Mouse (Mus musculus): Measurements from ENCODE around the gene Mapt. TPM values are rescaled to one million over a fixed set of nuclear protein-coding genes. Genes with fewer than 3 reads are reported as not detected.
A peak's percentile ranks its signal among the peaks of the same experiment; 100 is the strongest.
"Not testable (repeated sequence)": the region's sequence is repeated elsewhere in the genome, so short reads cannot be mapped to it uniquely, and the experiment has no call there.

Mapt gene
- total and polyA plus RNA-seq, 3 experiments: 0.21 to 1.7 (median 0.64) TPM

- H3K4me2 ChIP-seq (ENCODE audit: insufficient read depth, low read depth, poor library complexity, severe bottlenecking); H3K4me1 ChIP-seq (ENCODE audit: control insufficient read depth in 1 of 2, insufficient read depth in 2 of 2); H3K27ac ChIP-seq (ENCODE audit: insufficient read depth, low read depth); H3K9me3 ChIP-seq (replicated peaks; ENCODE audit: low read length); H3K9ac ChIP-seq (ENCODE audit: insufficient read depth, low read depth); H3K4me3 ChIP-seq (replicated peaks in 1 of 3; ENCODE audit: low read depth in 2 of 3, low read length in 2 of 3, poor library complexity in 1 of 3); H3K36me3 ChIP-seq (replicated peaks in 1 of 2; ENCODE audit: control insufficient read depth in 1 of 2, insufficient read depth in 1 of 2, low read length in 1 of 2); H3K79me2 ChIP-seq (replicated peaks; ENCODE audit: control insufficient read depth, extremely low read depth, insufficient read depth, poor library complexity, severe bottlenecking); in situ Hi-C loops (cut with MboI; ENCODE audit: low pct_ligation_motif_present, low pct_unique_long_range_greater_than_20kb, low sequenced_read_pairs); DNase-seq (ENCODE audit: extremely low read depth); dilution Hi-C loops (cut with MboI; ENCODE audit: extremely low pct_ligation_motif_present, extremely low pct_unique_long_range_greater_than_20kb, low sequenced_read_pairs): not testable (repeated sequence)
- peak; percentile 60 for TF ChIP-seq ZNF384 (IDR thresholded peaks at IDR 0.05; ENCODE audit: low read depth, low read length)
- peaks cover 54% of the 10 kb centered on the region for H3K27me3 ChIP-seq (replicated peaks)
Measured at GRCm38 (mm10) chr11:104245478-104245877, 14.3 kb downstream of the Mapt start.

GRCm38 (mm10) chr11:104246171-104246694 is 15.0 kb downstream of the Mapt start:
- H3K36me3 ChIP-seq (replicated peaks in 1 of 2; ENCODE audit: control insufficient read depth in 1 of 2, insufficient read depth in 1 of 2, low read length in 1 of 2): no peaks in the 10 kb centered on the region
- H3K27ac ChIP-seq (ENCODE audit: insufficient read depth, low read depth): no peak overlapping the region
- no peaks in the 10 kb centered on the region for H3K9me3 ChIP-seq (replicated peaks; ENCODE audit: low read length)
- TF ChIP-seq PAX5 (IDR thresholded peaks at IDR 0.05; ENCODE audit: low read length) (no peak), TCF12 (IDR thresholded peaks at IDR 0.05; ENCODE audit: low read depth, low read length) (no peak), RAD21 (IDR thresholded peaks at IDR 0.05; ENCODE audit: low read depth, low read length) (no peak), CTCF (conservative IDR thresholded peaks at IDR 0.05 in 1 of 2, IDR thresholded peaks at IDR 0.05 in 1 of 2; ENCODE audit: low read depth in 2 of 2, low read length in 2 of 2) (no peak), CHD1 (IDR thresholded peaks at IDR 0.05; ENCODE audit: low read depth, low read length) (no peak), EP300 (IDR thresholded peaks at IDR 0.05; ENCODE audit: low read length) (no peak), NRF1 (IDR thresholded peaks at IDR 0.05; ENCODE audit: low read depth, low read length) (no peak), MYC (IDR thresholded peaks at IDR 0.05; ENCODE audit: low read depth, low read length) (no peak), NELFE (IDR thresholded peaks at IDR 0.05; ENCODE audit: low read depth, low read length) (no peak), ZKSCAN1 (IDR thresholded peaks at IDR 0.05; ENCODE audit: borderline replicate concordance, low read depth, low read length) (no peak), RCOR1 (conservative IDR thresholded peaks at IDR 0.05; ENCODE audit: low read depth, low read length) (no peak), MXI1 (IDR thresholded peaks at IDR 0.05; ENCODE audit: low read depth, low read length) (no peak), POLR2A (IDR thresholded peaks at IDR 0.05; ENCODE audit: low read depth, low read length) (no peak), USF2 (conservative IDR thresholded peaks at IDR 0.05; ENCODE audit: low read depth, low read length) (no peak), POLR2AphosphoS2 (IDR thresholded peaks at IDR 0.05; ENCODE audit: low read depth, low read length) (no peak), KAT2A (IDR thresholded peaks at IDR 0.05; ENCODE audit: insufficient replicate concordance, low read length) (no peak), SMC3 (IDR thresholded peaks at IDR 0.05; ENCODE audit: low read depth, low read length) (no peak), UBTF (IDR thresholded peaks at IDR 0.05; ENCODE audit: low read depth, low read length) (no peak), ZC3H11A (IDR thresholded peaks at IDR 0.05; ENCODE audit: low read depth, low read length) (no peak)
- H3K4me3 ChIP-seq (replicated peaks in 1 of 3; ENCODE audit: low read depth in 2 of 3, low read length in 2 of 3, poor library complexity in 1 of 3): no peak overlapping the region
- in situ Hi-C loops (cut with MboI; ENCODE audit: low pct_ligation_motif_present, low pct_unique_long_range_greater_than_20kb, low sequenced_read_pairs): no loop called here
- dilution Hi-C loops (cut with MboI; ENCODE audit: extremely low pct_ligation_motif_present, extremely low pct_unique_long_range_greater_than_20kb, low sequenced_read_pairs): no loop called here
- H3K27me3 ChIP-seq (replicated peaks): peaks cover 57% of the 10 kb centered on the region
- H3K79me2 ChIP-seq (replicated peaks; ENCODE audit: control insufficient read depth, extremely low read depth, insufficient read depth, poor library complexity, severe bottlenecking): no peaks in the 10 kb centered on the region
- H3K9ac ChIP-seq (ENCODE audit: insufficient read depth, low read depth): no peak overlapping the region
- no peak overlapping the region for H3K4me2 ChIP-seq (ENCODE audit: insufficient read depth, low read depth, poor library complexity, severe bottlenecking)
- DNase-seq (ENCODE audit: extremely low read depth): no peak
- H3K4me1 ChIP-seq (ENCODE audit: control insufficient read depth in 1 of 2, insufficient read depth in 2 of 2): peaks cover 0 to 9% of the 10 kb centered on the region in 2 experiments; a peak in 1 of 4 replicates

Data from CH12.LX (cell line).